Mouse (Mus musculus): ENCODE measurements at regions not wholly inside any gene's neighbourhood (a gene's known extent, or its start where the extent isn't known, plus 50 kb on each side); places are given as distances from the start of the nearest gene placed in this dataset.
A peak's percentile ranks its signal among the peaks of the same experiment; 100 is the strongest.

- in situ Hi-C loops (cut with MboI; ENCODE audit: low pct_unique_long_range_greater_than_20kb): no loop called here
- peaks cover 11% of the 10 kb centered on the region for H3K27me3 ChIP-seq
- ATAC-seq (no peak), DNase-seq (ENCODE audit: low read depth, low spot score) (no peak)
- POLR2A ChIA-PET: no interaction called here
- CTCF ChIA-PET: no interaction called here
- no peak for TF ChIP-seq CTCF (IDR thresholded peaks at IDR 0.05)
These were observed 317.7 kb upstream of the Nwd2 start for GRCm38 (mm10) chr5:63331186-63331585.

DNA sequence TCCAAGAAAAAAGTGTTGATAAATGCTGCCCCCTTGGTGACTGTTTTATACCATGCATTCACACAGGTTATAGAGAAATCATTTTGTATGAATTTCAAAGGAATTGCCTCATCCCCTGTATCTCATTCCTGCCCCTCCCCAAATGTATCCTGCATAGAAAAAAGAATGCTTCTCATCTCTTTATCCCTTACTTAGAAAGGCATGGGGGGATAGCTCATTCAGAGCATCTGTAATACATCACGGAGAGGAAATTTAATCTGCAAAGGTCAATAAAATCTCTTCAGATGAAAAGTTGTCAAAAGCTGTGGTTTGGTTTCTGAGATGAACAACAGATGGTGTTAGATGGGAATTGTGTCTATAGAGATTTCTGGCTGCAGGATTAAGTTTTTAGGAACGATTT is 297.8 kb upstream of the Nwd2 start:
- no peak for TF ChIP-seq CTCF (IDR thresholded peaks at IDR 0.05)
- in situ Hi-C loops (cut with MboI; ENCODE audit: low pct_unique_long_range_greater_than_20kb): no loop called here
- CTCF ChIA-PET: interaction anchor here (1.5 kb wide), 1 partner anchor 9 kb away, joined by 3 read pairs; no protein-coding TSS in a partner anchor
- DNase-seq (ENCODE audit: low read depth, low spot score): no peak
- peaks cover 2% of the 10 kb centered on the region for H3K27me3 ChIP-seq
- no peak for ATAC-seq
- POLR2A ChIA-PET: no interaction called here

GRCm38 (mm10) chr5:63391956-63392355 is 256.9 kb upstream of the Nwd2 start:
- ChIA-PET POLR2A (no interaction called here), CTCF (no interaction called here)
- H3K27me3 ChIP-seq: no peaks in the 10 kb centered on the region
- TF ChIP-seq CTCF (IDR thresholded peaks at IDR 0.05): no peak
- ATAC-seq (no peak), DNase-seq (ENCODE audit: low read depth, low spot score) (no peak)
- in situ Hi-C loops (cut with MboI; ENCODE audit: low pct_unique_long_range_greater_than_20kb): no loop called here

DNA sequence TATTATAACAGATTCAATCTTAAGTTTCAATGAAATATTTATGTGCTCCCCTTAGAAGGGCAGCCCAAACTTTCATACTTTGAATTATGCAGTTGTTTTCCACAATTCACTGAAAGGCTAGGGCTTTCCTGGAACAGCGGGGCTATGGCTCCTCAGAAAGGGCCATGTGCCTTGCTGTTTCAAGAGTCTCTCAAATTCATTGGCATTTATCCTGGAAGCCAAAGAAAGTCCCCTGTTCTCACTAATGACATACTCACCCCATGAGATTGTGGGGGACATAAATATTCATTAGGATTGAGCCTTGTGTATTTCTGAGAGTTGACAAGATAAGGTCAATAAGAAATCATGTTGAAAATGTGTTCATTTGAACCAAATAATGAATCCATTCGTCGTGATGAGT is 250.9 kb upstream of the Nwd2 start:
- peaks cover 7% of the 10 kb centered on the region for H3K27me3 ChIP-seq
- ChIA-PET CTCF (interaction anchor here (1.4 kb wide), 1 partner anchor 15 kb away, joined by 4 read pairs; no protein-coding TSS in a partner anchor), POLR2A (no interaction called here)
- in situ Hi-C loops (cut with MboI; ENCODE audit: low pct_unique_long_range_greater_than_20kb): no loop called here
- DNase-seq (ENCODE audit: low read depth, low spot score): no peak
- no peak for TF ChIP-seq CTCF (IDR thresholded peaks at IDR 0.05)
- ATAC-seq: no peak

DNA sequence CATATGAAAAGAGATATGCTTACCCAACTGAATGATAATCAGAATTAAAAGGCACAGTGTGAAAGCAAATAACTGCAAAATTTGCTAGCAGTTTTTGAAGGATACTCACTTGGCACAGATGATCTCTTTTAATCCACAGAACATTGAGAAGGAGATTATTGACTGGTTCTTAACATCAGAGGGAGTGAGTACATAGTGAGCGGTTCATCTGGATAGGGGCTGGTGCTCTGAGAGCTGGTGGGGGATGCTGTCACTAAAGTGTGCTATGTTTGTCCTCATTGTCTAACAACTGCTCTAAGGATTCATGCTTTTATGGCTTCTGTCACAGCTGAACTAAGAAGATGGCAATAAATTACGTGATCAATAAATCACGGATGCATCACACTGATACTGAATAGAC is 218.7 kb upstream of the Nwd2 start:
- in situ Hi-C loops (cut with MboI; ENCODE audit: low pct_unique_long_range_greater_than_20kb): no loop called here
- H3K27me3 ChIP-seq: peaks cover 2% of the 10 kb centered on the region
- CTCF ChIA-PET: interaction anchor here (1.0 kb wide), 1 partner anchor 25 kb away, joined by 5 read pairs; no protein-coding TSS in a partner anchor
- no peak for TF ChIP-seq CTCF (IDR thresholded peaks at IDR 0.05)
- ATAC-seq (no peak), DNase-seq (ENCODE audit: low read depth, low spot score) (no peak)
- POLR2A ChIA-PET: no interaction called here

GRCm38 (mm10) chr5:63444407-63444806 is 204.5 kb upstream of the Nwd2 start:
- no peak for DNase-seq (ENCODE audit: low read depth, low spot score)
- ATAC-seq: no peak
- TF ChIP-seq CTCF (IDR thresholded peaks at IDR 0.05): no peak
- peaks cover 9% of the 10 kb centered on the region for H3K27me3 ChIP-seq
- in situ Hi-C loops (cut with MboI; ENCODE audit: low pct_unique_long_range_greater_than_20kb): no loop called here
- ChIA-PET CTCF (interaction anchor here (1.1 to 1.6 kb wide), 2 partner anchors 10 to 23 kb away, joined by 3 read pairs; no protein-coding TSS in a partner anchor), POLR2A (no interaction called here)

DNA sequence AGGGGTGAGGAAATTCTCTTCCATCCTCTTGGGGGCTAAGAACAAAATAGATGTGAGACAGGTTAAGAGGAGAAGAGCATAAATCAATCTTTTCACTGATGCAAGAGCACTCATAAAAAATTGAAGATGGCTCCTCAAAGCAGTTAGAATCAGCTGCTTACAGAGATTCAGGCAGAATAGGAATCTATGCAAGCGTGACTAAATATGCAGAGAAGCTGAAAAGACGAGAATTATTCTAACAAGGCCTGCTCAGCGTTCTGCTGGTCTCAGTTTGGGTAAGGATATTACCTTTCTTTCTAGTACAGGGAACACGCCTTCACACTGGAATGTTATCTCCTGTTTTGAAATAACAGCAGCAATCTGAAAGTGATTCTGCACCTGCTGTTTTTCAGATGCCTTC is 203.7 kb upstream of the Nwd2 start:
- ATAC-seq (no peak), DNase-seq (ENCODE audit: low read depth, low spot score) (no peak)
- H3K27me3 ChIP-seq: peaks cover 10% of the 10 kb centered on the region
- in situ Hi-C loops (cut with MboI; ENCODE audit: low pct_unique_long_range_greater_than_20kb): no loop called here
- no peak for TF ChIP-seq CTCF (IDR thresholded peaks at IDR 0.05)
- ChIA-PET POLR2A (no interaction called here), CTCF (interaction anchor here (1.6 kb wide), 1 partner anchor 22 kb away, joined by 3 read pairs; no protein-coding TSS in a partner anchor)

DNA sequence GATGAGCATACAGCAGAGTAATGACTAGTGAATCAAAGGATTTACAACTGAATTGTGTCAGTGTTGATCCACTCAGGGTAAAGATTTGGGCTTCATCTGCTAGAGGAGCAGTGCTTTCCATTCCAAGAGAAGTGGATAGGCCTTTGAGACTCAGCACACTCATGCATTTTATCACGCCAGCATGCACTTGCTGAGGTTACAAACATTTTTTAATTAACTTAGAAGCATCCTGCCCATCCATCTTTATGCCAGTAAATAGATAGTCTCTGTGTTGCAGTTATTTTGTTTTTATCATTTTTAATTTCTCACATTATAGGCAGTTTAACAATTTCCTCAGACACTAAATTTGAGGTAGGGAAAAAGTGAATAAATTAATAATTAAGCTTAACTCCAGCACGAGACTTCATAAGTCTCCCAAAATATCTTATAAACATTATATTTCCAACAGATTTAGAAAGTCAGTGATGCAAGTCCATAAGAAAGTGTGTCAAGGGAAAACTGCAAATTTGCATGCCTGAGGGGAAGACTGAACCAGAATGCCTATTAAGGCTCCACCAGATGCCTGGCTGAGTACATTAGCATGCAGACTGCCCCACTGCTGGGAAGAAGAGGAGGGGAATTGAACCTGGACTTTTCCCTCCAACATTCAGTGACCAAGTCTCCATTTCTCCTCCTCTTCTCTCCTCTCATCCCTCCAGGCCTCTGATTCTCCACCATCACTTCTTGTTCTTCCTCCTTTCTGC is 180.2 kb upstream of the Nwd2 start:
- ATAC-seq: no peak
- DNase-seq (ENCODE audit: low read depth, low spot score): no peak
- in situ Hi-C loops (cut with MboI; ENCODE audit: low pct_unique_long_range_greater_than_20kb): no loop called here
- H3K27me3 ChIP-seq: no peaks in the 10 kb centered on the region
- ChIA-PET POLR2A (no interaction called here), CTCF (interaction anchor here (0.9 to 1.5 kb wide), 2 partner anchors 11 to 13 kb away, joined by 3 to 4 read pairs; no protein-coding TSS in a partner anchor)
- no peak for TF ChIP-seq CTCF (IDR thresholded peaks at IDR 0.05)

- H3K27me3 ChIP-seq: no peaks in the 10 kb centered on the region
- ChIA-PET POLR2A (no interaction called here), CTCF (interaction anchor here (0.9 to 1.5 kb wide), 2 partner anchors 10 to 14 kb away, joined by 3 to 4 read pairs; no protein-coding TSS in a partner anchor)
- DNase-seq (ENCODE audit: low read depth, low spot score): no peak
- in situ Hi-C loops (cut with MboI; ENCODE audit: low pct_unique_long_range_greater_than_20kb): no loop called here
- TF ChIP-seq CTCF (IDR thresholded peaks at IDR 0.05): no peak
- ATAC-seq: no peak
These were observed 179.2 kb upstream of the Nwd2 start for GRCm38 (mm10) chr5:63469701-63470100.

- no peaks in the 10 kb centered on the region for H3K27me3 ChIP-seq
- in situ Hi-C loops (cut with MboI; ENCODE audit: low pct_unique_long_range_greater_than_20kb): no loop called here
- POLR2A ChIA-PET: no interaction called here
- ATAC-seq (no peak), DNase-seq (ENCODE audit: low read depth, low spot score) (no peak)
- CTCF ChIA-PET: interaction anchor here (0.8 kb wide), 1 partner anchor 481 kb away, joined by 3 read pairs; no protein-coding TSS in a partner anchor
- TF ChIP-seq CTCF (IDR thresholded peaks at IDR 0.05): peak; percentile 47
These were observed 175.7 kb upstream of the Nwd2 start for GRCm38 (mm10) chr5:63473163-63473562.

- CTCF ChIA-PET: no interaction called here
- H3K27me3 ChIP-seq: peaks cover 3% of the 10 kb centered on the region
- POLR2A ChIA-PET: no interaction called here
- no peak for ATAC-seq
- in situ Hi-C loops (cut with MboI; ENCODE audit: low pct_unique_long_range_greater_than_20kb): no loop called here
- TF ChIP-seq CTCF (IDR thresholded peaks at IDR 0.05): no peak
- DNase-seq (ENCODE audit: low read depth, low spot score): no peak
These were observed 172.5 kb upstream of the Nwd2 start for GRCm38 (mm10) chr5:63476240-63476973.
